Mouse (Mus musculus) kidney, adult 2 months (tissue): ENCODE measurements at regions not wholly inside any gene's neighbourhood (a gene's known extent, or its start where the extent isn't known, plus 50 kb on each side); places are given as distances from the start of the nearest gene placed in this dataset.

ENCODE experiments used
- CTCF ChIP-seq: fragments of 200-500 bp; conservative IDR thresholded peaks from 2 replicates; pipeline ENCODE4 v1.5.1; 2011; ENCODE audit warnings: low read depth, mild to moderate bottlenecking, control low read depth, low read length, moderate library complexity, mixed read lengths; ENCODE audit not compliant: insufficient read depth, insufficient read length
- POLR2A ChIP-seq: fragments of 200-500 bp; IDR thresholded peaks from one replicate; pipeline ENCODE4 v1.6.1; 2011; ENCODE audit warnings: low read depth, low read length, control low read depth

DNA sequence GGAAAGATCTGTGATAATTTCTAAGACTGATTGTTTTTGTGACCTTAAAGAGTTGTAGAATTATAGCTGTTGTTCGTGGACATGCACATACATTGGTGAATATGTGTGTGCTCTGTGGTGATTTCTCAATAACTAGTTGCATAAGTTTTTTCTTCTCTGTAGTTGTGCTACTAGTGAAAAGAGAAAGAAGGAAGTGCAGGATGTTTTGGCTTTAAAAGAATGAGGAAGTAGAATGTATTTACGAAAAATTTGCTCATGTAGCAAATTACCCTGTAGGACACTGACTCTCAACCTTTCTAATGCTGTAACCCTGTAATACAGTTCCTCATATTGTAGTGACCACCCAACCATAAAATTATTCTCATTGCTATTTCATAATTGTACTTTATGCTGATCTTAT, 371.2 kb downstream of the Cypt12 start:
- TF ChIP-seq CTCF (no peak), POLR2A (no peak)
